Mouse (Mus musculus): Measurements from ENCODE around the gene Nhlrc2. TPM values are rescaled to one million over a fixed set of nuclear protein-coding genes. Genes with fewer than 3 reads are reported as not detected.

Nhlrc2 gene
- polyA plus RNA-seq (2014; fragmentation: Illumina TruSeq; extraction: RNeasy Lipid Tissue Mini Kit (QIAGEN cat#74804)) = 24.3 TPM

DNA sequence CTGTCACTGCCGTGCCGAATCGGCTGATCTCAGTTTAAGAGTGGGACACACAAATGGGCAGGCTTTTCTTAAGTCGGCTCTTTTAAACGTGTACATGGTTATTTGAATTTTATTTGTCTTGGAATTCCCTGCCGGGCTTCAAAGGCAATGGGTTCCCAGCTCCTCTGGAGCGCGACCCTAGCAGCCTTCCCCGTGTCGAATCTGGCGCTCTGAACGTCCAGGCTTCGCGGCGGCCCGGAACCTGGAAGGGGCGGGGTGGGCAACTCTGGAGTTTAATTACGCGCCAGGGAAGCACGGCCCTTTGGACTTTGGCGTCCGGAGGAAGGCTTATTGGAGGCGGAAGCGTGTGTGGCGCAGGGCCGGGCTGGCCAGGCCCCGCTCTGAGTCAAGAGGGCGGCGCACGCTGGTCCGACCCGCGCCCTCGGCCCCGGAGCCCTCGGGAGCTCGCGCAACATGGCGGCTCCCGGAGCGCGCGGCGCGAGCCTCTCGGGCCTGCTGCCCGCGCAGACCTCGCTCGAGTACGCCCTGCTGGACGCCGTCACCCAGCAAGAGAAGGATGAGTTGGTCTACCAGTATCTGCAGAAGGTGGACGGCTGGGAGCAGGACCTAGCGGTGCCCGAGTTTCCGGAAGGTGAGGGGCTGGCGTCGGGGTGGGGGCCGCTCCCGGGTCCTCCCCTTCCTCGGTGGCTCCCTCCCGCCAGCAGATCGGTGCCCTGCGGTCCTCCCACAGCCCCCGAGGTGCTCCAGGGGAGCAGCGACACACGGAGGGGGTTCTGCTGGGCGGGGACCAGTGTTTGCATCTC is at the start of gene Nhlrc2:
Nhlrc2 (plus strand) TSS at position 32 of the 803 bp plus-strand sequence.

DNA sequence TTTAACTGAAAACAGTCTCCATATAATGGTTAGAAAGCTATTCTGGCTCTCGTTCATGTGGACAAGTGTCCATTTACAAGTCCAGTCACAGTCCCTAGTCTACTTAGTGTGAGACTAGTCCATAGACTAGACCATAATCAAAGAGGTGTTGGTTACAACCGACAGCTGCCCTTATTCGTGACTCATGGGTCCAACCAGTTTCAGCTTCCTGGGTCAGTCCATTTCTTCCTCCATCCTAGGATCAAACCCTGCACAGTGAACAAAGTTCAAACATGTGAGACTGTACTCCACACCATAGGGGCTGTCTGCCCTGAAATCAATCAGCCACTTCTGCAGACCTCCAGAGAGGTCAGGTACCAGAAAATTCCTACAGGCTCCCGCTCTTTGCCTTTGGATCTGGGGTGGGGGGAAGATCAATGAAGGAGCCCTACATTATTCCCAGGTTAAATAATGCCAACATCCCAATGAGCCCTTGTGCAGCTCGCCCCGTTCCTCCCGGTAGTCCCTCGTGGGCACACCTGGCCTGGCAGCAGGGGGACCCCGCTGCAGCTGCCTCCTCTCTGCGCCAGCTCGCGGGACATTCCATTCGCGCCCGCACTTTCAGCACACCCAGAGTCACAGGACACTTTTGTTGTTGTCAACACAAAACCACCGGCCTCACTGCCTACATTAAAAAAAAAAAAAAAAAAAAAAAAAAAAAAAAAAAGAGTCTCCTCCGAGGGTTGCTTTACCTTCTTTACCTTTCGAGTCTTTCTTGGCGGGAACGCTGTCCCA is 418 bp upstream of the Nhlrc2 start, which contains the start of gene Dclre1a:
Dclre1a (minus strand) TSS at position 767 of the 774 bp plus-strand sequence.

Other genes with a start within 250 kb of the Nhlrc2 start
- 0.14 TPM for gene Nrap, start 158.2 kb upstream of the Nhlrc2 start, polyA plus RNA-seq (2014; fragmentation: Illumina TruSeq; extraction: RNeasy Lipid Tissue Mini Kit (QIAGEN cat#74804))
- gene Casp7, start 151.1 kb upstream of the Nhlrc2 start, polyA plus RNA-seq (2014; fragmentation: Illumina TruSeq; extraction: RNeasy Lipid Tissue Mini Kit (QIAGEN cat#74804)) = 20.8 TPM
- 8.5 TPM for gene Plekhs1, start 86.6 kb upstream of the Nhlrc2 start, polyA plus RNA-seq (2014; fragmentation: Illumina TruSeq; extraction: RNeasy Lipid Tissue Mini Kit (QIAGEN cat#74804))
- 81.4 TPM for gene Dclre1a, start within 50 bp of the Nhlrc2 start, polyA plus RNA-seq (2014; fragmentation: Illumina TruSeq; extraction: RNeasy Lipid Tissue Mini Kit (QIAGEN cat#74804))
- gene Adrb1, start 173.9 kb downstream of the Nhlrc2 start, polyA plus RNA-seq (2014; fragmentation: Illumina TruSeq; extraction: RNeasy Lipid Tissue Mini Kit (QIAGEN cat#74804)) = 0.60 TPM